Comparison of ENCODE assay signal across 21 mouse cellular contexts in genomic region chr13:24202314-24202713, GRCm38 (mm10).
A peak's percentile ranks its signal among the peaks of the same experiment; 100 is the strongest.
DNase-seq lines count a peak whose midpoint lies in the region; ATAC-seq and TF ChIP-seq lines count a peak whose summit lies in the region.
"Had no signal": no experiment of that assay in that cellular context is flagged by ENCODE, and none has a peak within 500 bp of the region (broad histone marks: within the 10 kb centered on the region; RNA-seq: fewer than 3 reads in every experiment).

No protein-coding gene starts in this region.

- no peak overlapping the region for H3K4me3 ChIP-seq in forebrain, postnatal 0 days (ENCODE audit: low read depth, low read length)
- no peak overlapping the region for H3K4me3 ChIP-seq in forebrain, embryonic 13.5 days
- H3K4me3 ChIP-seq in midbrain, postnatal 0 days (ENCODE audit: low read depth, low read length), result no peak overlapping the region
- H3K4me3 ChIP-seq in midbrain, embryonic 13.5 days (replicated peaks), result no peak overlapping the region
- H3K4me3 ChIP-seq in limb, embryonic 13.5 days, result no peak overlapping the region
- H3K4me3 ChIP-seq: heart, embryonic 10.5 days; midbrain, embryonic 12.5 days; neural tube, embryonic 13.5 days had no signal

- no peaks in the 10 kb centered on the region for H3K36me3 ChIP-seq in forebrain, postnatal 0 days (ENCODE audit: insufficient read depth)
- no peaks in the 10 kb centered on the region for H3K36me3 ChIP-seq in forebrain, embryonic 13.5 days (ENCODE audit: poor library complexity, severe bottlenecking)
- no peaks in the 10 kb centered on the region for H3K36me3 ChIP-seq in midbrain, postnatal 0 days (ENCODE audit: insufficient read depth, low read length)
- no peaks in the 10 kb centered on the region for H3K36me3 ChIP-seq in midbrain, embryonic 13.5 days
- no peaks in the 10 kb centered on the region for H3K36me3 ChIP-seq in limb, embryonic 13.5 days
- H3K36me3 ChIP-seq: heart, embryonic 10.5 days; midbrain, embryonic 12.5 days; neural tube, embryonic 13.5 days had no signal

- DNase-seq in forebrain, postnatal 0 days, result peak; percentile 25
- peak; percentile 10 for DNase-seq in midbrain, postnatal 0 days (ENCODE audit: low spot score)
- DNase-seq in embryo, embryonic 10.5 days (ENCODE audit: low spot score), result no peak
- DNase-seq: adrenal gland, postnatal 36 days; cerebellum, adult 11-12 months; cerebellum, postnatal 10 days; heart, postnatal 4 days; kidney, adult 18-20 months; left cerebral cortex, postnatal 4 days; lung, embryonic 14.5 days; spleen, adult 18-20 months had no signal

- no peaks in the 10 kb centered on the region for H3K9me3 ChIP-seq in forebrain, postnatal 0 days (ENCODE audit: low read length)
- no peaks in the 10 kb centered on the region for H3K9me3 ChIP-seq in forebrain, embryonic 13.5 days (replicated peaks)
- H3K9me3 ChIP-seq in midbrain, postnatal 0 days (ENCODE audit: low read length), result no peaks in the 10 kb centered on the region
- no peaks in the 10 kb centered on the region for H3K9me3 ChIP-seq in midbrain, embryonic 13.5 days
- no peaks in the 10 kb centered on the region for H3K9me3 ChIP-seq in limb, embryonic 13.5 days
- H3K9me3 ChIP-seq: heart, embryonic 10.5 days; midbrain, embryonic 12.5 days; neural tube, embryonic 13.5 days had no signal

- no peaks in the 10 kb centered on the region for H3K27me3 ChIP-seq in forebrain, postnatal 0 days (ENCODE audit: insufficient read depth, low read length)
- H3K27me3 ChIP-seq in forebrain, embryonic 13.5 days, result no peaks in the 10 kb centered on the region
- H3K27me3 ChIP-seq in midbrain, postnatal 0 days (ENCODE audit: insufficient read depth, low read length), result no peaks in the 10 kb centered on the region
- H3K27me3 ChIP-seq in midbrain, embryonic 13.5 days, result no peaks in the 10 kb centered on the region
- no peaks in the 10 kb centered on the region for H3K27me3 ChIP-seq in limb, embryonic 13.5 days
- H3K27me3 ChIP-seq: midbrain, embryonic 12.5 days; neural tube, embryonic 13.5 days had no signal

- H3K4me2 ChIP-seq in forebrain, postnatal 0 days (ENCODE audit: low read depth), result no peak overlapping the region
- no peak overlapping the region for H3K4me2 ChIP-seq in forebrain, embryonic 13.5 days
- H3K4me2 ChIP-seq in midbrain, postnatal 0 days (ENCODE audit: low read depth, low read length, poor library complexity, severe bottlenecking), result no peak overlapping the region
- H3K4me2 ChIP-seq in midbrain, embryonic 13.5 days (replicated peaks), result no peak overlapping the region
- no peak overlapping the region; the same call in 1 of the 2 replicates for H3K4me2 ChIP-seq in limb, embryonic 13.5 days (replicated peaks)
- H3K4me2 ChIP-seq: lung, embryonic 14.5 days; midbrain, embryonic 12.5 days; neural tube, embryonic 13.5 days had no signal

- no peak overlapping the region for H3K27ac ChIP-seq in forebrain, postnatal 0 days (ENCODE audit: low read depth, low read length)
- no peak overlapping the region for H3K27ac ChIP-seq in forebrain, embryonic 13.5 days
- H3K27ac ChIP-seq in midbrain, postnatal 0 days (ENCODE audit: low read depth, low read length), result no peak overlapping the region
- H3K27ac ChIP-seq in midbrain, embryonic 13.5 days, result no peak overlapping the region
- H3K27ac ChIP-seq in limb, embryonic 13.5 days, result peak overlapping the region; percentile 63
- H3K27ac ChIP-seq: heart, embryonic 10.5 days; kidney, postnatal 0 days; liver, embryonic 14.5 days; midbrain, embryonic 12.5 days; neural tube, embryonic 13.5 days had no signal

- 51% methylated on average over 6 of the region's 6 CpGs for WGBS in forebrain, postnatal 0 days
- 81% methylated on average over 6 of the region's 6 CpGs for WGBS in forebrain, embryonic 13.5 days
- 71% methylated on average over 6 of the region's 6 CpGs for WGBS in midbrain, postnatal 0 days
- WGBS in midbrain, embryonic 13.5 days, result 89% methylated on average over 6 of the region's 6 CpGs
- WGBS in limb, embryonic 13.5 days, result 54% methylated on average over 6 of the region's 6 CpGs

- no peak overlapping the region for H3K9ac ChIP-seq in forebrain, postnatal 0 days
- H3K9ac ChIP-seq in forebrain, embryonic 13.5 days, result no peak overlapping the region
- no peak overlapping the region for H3K9ac ChIP-seq in midbrain, postnatal 0 days (replicated peaks; ENCODE audit: low read length, poor library complexity, severe bottlenecking)
- no peak overlapping the region for H3K9ac ChIP-seq in midbrain, embryonic 13.5 days (replicated peaks)
- H3K9ac ChIP-seq in limb, embryonic 13.5 days, result no peak overlapping the region
- H3K9ac ChIP-seq: liver, embryonic 14.5 days; lung, embryonic 14.5 days; midbrain, embryonic 12.5 days; neural tube, embryonic 13.5 days had no signal

- no peak for TF ChIP-seq CTCF in forebrain, postnatal 0 days (IDR thresholded peaks at IDR 0.05; ENCODE audit: low read depth)
- TF ChIP-seq CTCF in midbrain, postnatal 0 days (IDR thresholded peaks at IDR 0.05), result no peak

- H3K4me1 ChIP-seq in forebrain, postnatal 0 days (ENCODE audit: insufficient read depth), result peaks cover 18% of the 10 kb centered on the region
- H3K4me1 ChIP-seq in forebrain, embryonic 13.5 days, result peaks cover 25% of the 10 kb centered on the region
- H3K4me1 ChIP-seq in midbrain, postnatal 0 days (ENCODE audit: insufficient read depth, low read length), result 0 out of 2 replicates have a peak, but pooled peaks cover 4% of the 10 kb centered on the region
- H3K4me1 ChIP-seq in midbrain, embryonic 13.5 days (replicated peaks), result 0 out of 2 replicates have a peak, but pooled peaks cover 12% of the 10 kb centered on the region
- H3K4me1 ChIP-seq in limb, embryonic 13.5 days, result peaks cover 60% of the 10 kb centered on the region

- ATAC-seq in forebrain, postnatal 0 days, result peak; percentile 71
- no peak for ATAC-seq in forebrain, embryonic 13.5 days
- ATAC-seq in midbrain, postnatal 0 days (ENCODE audit: low FRiP score), result no peak
- ATAC-seq in midbrain, embryonic 13.5 days, result no peak
- no peak for ATAC-seq in limb, embryonic 13.5 days (ENCODE audit: low FRiP score, low read depth)
- no peak for ATAC-seq in monocyte, adult 5-6 weeks (replicated peaks; ENCODE audit: insufficient number of reproducible peaks, low FRiP score, low TSS enrichment, poor library complexity, severe bottlenecking)
- ATAC-seq: inflammation-experienced regulatory T-cells, adult 6 months had no signal
